Mouse (Mus musculus) kidney, adult 2 months (tissue): ENCODE measurements around the gene Gusb.

Experiments
- CTCF ChIP-seq: fragments of 200-500 bp; conservative IDR thresholded peaks from 2 replicates; pipeline ENCODE4 v1.5.1; 2011; ENCODE audit warnings: low read depth, mild to moderate bottlenecking, control low read depth, low read length, moderate library complexity, mixed read lengths; ENCODE audit not compliant: insufficient read depth, insufficient read length
- POLR2A ChIP-seq: fragments of 200-500 bp; IDR thresholded peaks from one replicate; pipeline ENCODE4 v1.6.1; 2011; ENCODE audit warnings: low read depth, low read length, control low read depth

- TF ChIP-seq POLR2A = no peak
- TF ChIP-seq CTCF = no peak
Observed at GRCm38 (mm10) chr5:129954473-129955254, 48.2 kb downstream of the Gusb start.
